Comparison of ENCODE assay signal across 8 mouse cellular contexts in the genomic region with DNA sequence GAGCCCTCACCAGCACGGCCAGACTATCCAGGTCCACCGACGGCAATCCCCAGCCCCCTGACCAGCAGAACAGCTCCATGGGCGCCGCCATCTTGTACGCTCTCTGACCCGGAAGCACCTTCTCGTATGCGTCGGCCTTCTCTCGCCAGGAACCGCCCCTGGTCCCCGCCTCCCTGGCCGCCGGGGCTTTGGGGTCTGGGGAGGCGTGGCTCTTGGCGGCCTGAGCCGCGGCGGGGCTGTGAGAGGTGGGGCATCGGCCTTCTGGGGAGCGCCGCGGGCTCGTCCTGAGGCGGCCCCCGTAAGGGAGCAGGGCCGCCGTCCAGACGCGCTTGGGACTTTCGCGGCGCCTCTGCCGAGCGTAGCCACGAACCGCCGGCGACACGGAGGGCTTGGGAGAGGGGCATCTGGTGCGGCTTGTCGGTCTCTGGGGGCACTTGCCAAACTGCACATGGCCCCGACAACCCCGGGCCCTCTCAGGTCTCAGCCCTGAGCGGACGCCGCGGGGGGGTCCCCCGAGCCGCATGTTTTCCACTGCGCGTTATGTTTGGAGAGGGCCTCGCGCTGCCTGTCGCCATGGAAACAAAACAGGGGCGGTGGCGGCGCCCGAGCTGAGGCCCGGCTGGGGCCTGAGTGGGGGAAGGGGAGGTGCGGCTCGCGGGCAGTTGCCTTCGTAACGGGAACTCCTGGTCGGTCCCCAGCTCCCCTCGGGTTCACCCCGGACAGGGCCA. TPM values are rescaled to one million over a fixed set of nuclear protein-coding genes. Genes with fewer than 3 reads are reported as not detected.
A peak's percentile ranks its signal among the peaks of the same experiment; 100 is the strongest.
DNase-seq lines count a peak whose midpoint lies in the region; TF ChIP-seq lines count a peak whose summit lies in the region.

No protein-coding gene starts in this region.

- H3K9me3 ChIP-seq in megakaryocyte, embryonic 14.5 days, result no peaks in the 10 kb centered on the region

- peaks cover 26% of the 10 kb centered on the region for H3K27me3 ChIP-seq in megakaryocyte, embryonic 14.5 days (replicated peaks)

- peaks cover 31% of the 10 kb centered on the region for H3K36me3 ChIP-seq in megakaryocyte, embryonic 14.5 days (replicated peaks; ENCODE audit: low read length)

- no peak for TF ChIP-seq CTCF in cortical plate, adult 2 months (IDR thresholded peaks at IDR 0.05; ENCODE audit: extremely low read depth, insufficient read depth, low read length)

- peak; percentile 57; the same call in 1 of the 2 replicates for TF ChIP-seq POLR2A in cortical plate, adult 2 months (IDR thresholded peaks at IDR 0.05; ENCODE audit: extremely low read depth, insufficient read depth, low read length)

- H3K4me1 ChIP-seq in cortical plate, adult 2 months (ENCODE audit: control insufficient read depth, insufficient read depth, low read length), result 0 out of 2 replicates have a peak, but pooled peaks cover 2% of the 10 kb centered on the region
- H3K4me1 ChIP-seq in megakaryocyte, embryonic 14.5 days, result peaks cover 69% of the 10 kb centered on the region

- peak overlapping the region; percentile 76 for H3K27ac ChIP-seq in cortical plate, adult 2 months (ENCODE audit: insufficient read depth, low read length)

- peak; percentile 89 for DNase-seq in adipocyte (ENCODE audit: low spot score)
- peak; percentile 87 to 91 for DNase-seq in gastrocnemius, adult 8-10 months (ENCODE audit: low spot score in 2 of 2)
- peak; percentile 97 for DNase-seq in induced T-regulatory cell, adult 2 months (ENCODE audit: low read depth)
- DNase-seq in left cerebral cortex, adult 9 months (ENCODE audit: low spot score in 2 of 2), result peak; percentile 75 to 90
- DNase-seq in right cerebral cortex, adult 2 months (ENCODE audit: low spot score in 2 of 2), result peak; percentile 94
- DNase-seq in urinary bladder, postnatal 10 days (ENCODE audit: low spot score), result peak; percentile 65

- H3K4me3 ChIP-seq in cortical plate, adult 2 months (ENCODE audit: insufficient read depth, low read length), result peak overlapping the region; percentile 80
- peak overlapping the region; percentile 99 for H3K4me3 ChIP-seq in megakaryocyte, embryonic 14.5 days (replicated peaks)

RNA-seq across cellular contexts. Expression of a gene that starts 1.0 kb away (rescaled TPM):
- polyA plus RNA-seq in cortical plate, adult 2 months (2012; rRNA removed), result 68.9 and 70.6 TPM in 2 replicates
- total RNA-seq in gastrocnemius, adult 8-10 months (2022), result 1 to 10 TPM; 1.8 to 6.1 (median 3.4) TPM
- 0.07 TPM in 1 of 2 replicates, not detected in the other for polyA plus RNA-seq in megakaryocyte, embryonic 14.5 days (2012; ENCODE audit: insufficient read depth, low replicate concordance)

RNA-seq across cellular contexts. Expression of a gene that starts 11.2 kb away (rescaled TPM):
- 85.1 and 86.1 TPM in 2 replicates for polyA plus RNA-seq in cortical plate, adult 2 months (2012; rRNA removed)
- total RNA-seq in gastrocnemius, adult 8-10 months (2022), result 10 to 100 TPM; 14.4 to 21.5 (median 19.2) TPM
- 8.5 and 10.8 TPM in 2 replicates for polyA plus RNA-seq in megakaryocyte, embryonic 14.5 days (2012; ENCODE audit: insufficient read depth, low replicate concordance)

RNA-seq across cellular contexts. Expression of a gene that starts 12.9 kb away (rescaled TPM):
- 132 and 155 TPM in 2 replicates for polyA plus RNA-seq in cortical plate, adult 2 months (2012; rRNA removed)
- total RNA-seq in gastrocnemius, adult 8-10 months (2022), result 10 to 100 TPM; 32.0 to 44.5 (median 38.3) TPM
- 299 and 549 TPM in 2 replicates for polyA plus RNA-seq in megakaryocyte, embryonic 14.5 days (2012; ENCODE audit: insufficient read depth, low replicate concordance)

RNA-seq across cellular contexts. Expression of a gene that starts 14.9 kb away (rescaled TPM):
- 0.88 and 0.95 TPM in 2 replicates for polyA plus RNA-seq in cortical plate, adult 2 months (2012; rRNA removed)
- total RNA-seq in gastrocnemius, adult 8-10 months (2022), result 1 to 10 TPM in 1 of 4 experiments, under 1 TPM in 3; 0.24 to 1.0 (median 0.52) TPM
- polyA plus RNA-seq in megakaryocyte, embryonic 14.5 days (2012; ENCODE audit: insufficient read depth, low replicate concordance), result 0.29 and 1.2 TPM in 2 replicates

RNA-seq across cellular contexts. Expression of a gene that starts 31.0 kb away (rescaled TPM):
- 84.1 and 86.2 TPM in 2 replicates for polyA plus RNA-seq in cortical plate, adult 2 months (2012; rRNA removed)
- total RNA-seq in gastrocnemius, adult 8-10 months (2022), result 10 to 100 TPM; 19.2 to 22.6 (median 20.3) TPM
- polyA plus RNA-seq in megakaryocyte, embryonic 14.5 days (2012; ENCODE audit: insufficient read depth, low replicate concordance), result 23.3 and 39.8 TPM in 2 replicates

Comparison
In these comparisons a context has a peak if more than half of its experiments do, and no peak if none do; other contexts are left out.
1. Peak in every context shown above with its lines: DNase-seq, H3K4me3 ChIP-seq and H3K27ac ChIP-seq.
2. RNA of a gene that starts 1.0 kb away (polyA plus RNA-seq): 68.9 to 70.6 TPM in cortical plate, adult 2 months; 0.07 TPM in megakaryocyte, embryonic 14.5 days; every median in the first group is over 10 times any median in the second.